Mouse (Mus musculus) neutrophil, adult 5-6 weeks (primary cell): Measurements from ENCODE around the gene Plekha3. TPM values are rescaled to one million over a fixed set of nuclear protein-coding genes. Genes with fewer than 3 reads are reported as not detected.

ENCODE experiments used
- ATAC-seq: fragments of 151-379, 151-347 bp; 2 replicates; pipeline ENCODE4 v1.8.0; 2017; ENCODE audit warnings: mild to moderate bottlenecking, moderate TSS enrichment; ENCODE audit not compliant: insufficient number of reproducible peaks, poor library complexity, low FRiP score, severe bottlenecking; ENCODE audit errors: extremely low read depth
- total RNA-seq: library from RNA; stranded (forward); fragments of 200-1000 nt; gene quantifications from 2 replicates; pipeline ENCODE4 v1.2.3, GENCODE M21; 2017

The Plekha3 gene
- total RNA-seq = 24.1 and 35.6 TPM in 2 replicates

DNA sequence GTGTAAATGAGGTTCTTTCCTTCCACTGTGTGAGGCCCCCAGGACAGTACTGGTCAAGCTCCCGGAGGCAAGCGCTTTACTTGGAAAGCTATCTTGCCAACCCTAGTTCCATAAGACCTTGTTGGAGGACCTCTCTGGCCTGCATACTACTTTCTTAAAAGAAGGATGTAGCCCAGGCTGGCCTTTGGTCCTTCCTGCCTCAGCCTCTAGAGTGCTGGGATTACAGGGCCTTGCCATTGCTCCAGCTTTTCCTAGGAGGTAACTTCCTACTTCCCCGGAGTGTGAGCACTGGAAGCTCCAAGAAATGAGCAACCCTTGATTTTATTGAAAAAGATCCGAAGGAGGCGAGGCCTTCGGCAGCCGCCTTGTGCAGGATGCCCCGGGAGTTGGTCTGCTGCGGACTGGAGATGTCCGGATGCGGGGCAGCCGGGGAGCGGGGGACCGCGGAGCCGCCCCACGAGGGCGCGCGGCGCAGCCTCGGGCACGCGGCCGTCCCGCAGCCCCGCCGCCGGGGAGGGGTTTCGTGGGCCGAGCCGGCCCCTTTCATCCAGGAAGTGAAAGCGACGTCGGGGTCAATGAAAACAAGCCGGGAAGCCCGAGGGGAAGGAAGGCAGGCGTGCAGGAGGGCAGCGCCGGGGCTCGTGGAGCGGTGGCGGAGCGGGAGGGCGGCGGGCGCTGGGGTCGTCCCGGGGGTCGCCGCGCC, at the start of gene Plekha3:
Gene Plekha3, plus strand, starts transcription at position 557 of the 703 bp plus-strand sequence.
- peak; percentile 42 for ATAC-seq

DNA sequence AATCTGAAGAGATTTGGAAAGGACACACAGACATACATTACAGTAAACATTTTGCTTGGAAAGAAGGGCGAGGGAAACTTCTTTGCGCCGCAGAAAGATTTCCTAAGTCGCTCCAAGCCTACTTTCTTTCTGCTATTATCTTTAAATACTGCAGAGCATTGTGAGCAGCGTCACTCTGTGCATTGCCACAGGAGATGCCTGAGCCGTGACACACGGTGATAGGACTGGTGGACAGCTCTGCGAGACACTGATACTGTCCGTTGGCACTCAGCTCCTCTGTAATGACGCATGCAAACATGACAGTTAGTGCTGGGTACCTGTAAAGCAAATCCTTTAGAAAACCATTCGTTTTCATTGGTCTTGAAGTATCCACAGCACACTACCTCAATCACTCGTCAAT, 44.8 kb upstream of the Plekha3 start:
- ATAC-seq = no peak

- ATAC-seq = no peak
Observed at GRCm38 (mm10) chr2:76631600-76631999, 43.5 kb upstream of the Plekha3 start.

- no peak for ATAC-seq
Observed at GRCm38 (mm10) chr2:76639637-76640036, 35.4 kb upstream of the Plekha3 start.

DNA sequence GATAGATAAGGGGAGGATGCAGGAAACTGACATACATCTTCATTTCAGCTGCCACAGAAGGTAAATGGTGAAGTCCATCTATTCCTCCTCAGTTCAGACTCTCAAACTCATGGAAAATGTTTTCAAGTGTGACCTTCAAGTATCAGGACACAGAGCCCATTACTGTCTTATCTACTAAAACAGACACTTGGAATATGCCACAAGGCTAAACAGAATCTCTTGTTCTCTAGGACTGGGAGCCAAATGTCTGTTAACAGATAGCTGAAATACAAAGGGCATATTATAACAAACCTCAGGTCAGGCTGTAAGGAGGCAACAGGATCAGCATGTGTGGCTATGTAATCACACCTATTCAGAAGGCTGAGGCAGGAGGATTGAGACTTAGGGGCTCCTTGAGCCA, 31.3 kb upstream of the Plekha3 start:
- ATAC-seq = no peak

DNA sequence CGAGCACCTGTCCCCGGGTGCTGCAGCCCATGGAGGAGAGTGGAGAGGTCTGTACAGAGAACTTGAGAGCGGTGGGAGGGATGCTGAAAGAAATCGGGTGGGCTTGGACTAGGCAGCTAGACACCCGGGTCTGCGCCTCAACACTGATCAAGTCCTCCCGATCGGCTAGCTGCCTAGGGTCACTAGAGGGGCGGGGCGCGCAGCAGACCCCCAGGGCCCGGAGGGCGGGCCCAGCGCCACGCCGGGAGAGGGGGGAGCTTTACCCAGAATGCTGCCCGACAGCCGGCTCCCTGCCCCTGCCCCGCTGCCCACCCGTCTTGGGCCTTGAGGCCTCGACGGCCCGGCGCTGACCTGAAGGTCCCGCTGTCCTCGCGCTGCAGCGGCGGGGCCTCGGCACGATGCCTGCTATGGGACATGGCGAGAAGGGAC, 27.6 kb upstream of the Plekha3 start:
- peak; percentile 13; the same call in 1 of the 2 replicates for ATAC-seq

DNA sequence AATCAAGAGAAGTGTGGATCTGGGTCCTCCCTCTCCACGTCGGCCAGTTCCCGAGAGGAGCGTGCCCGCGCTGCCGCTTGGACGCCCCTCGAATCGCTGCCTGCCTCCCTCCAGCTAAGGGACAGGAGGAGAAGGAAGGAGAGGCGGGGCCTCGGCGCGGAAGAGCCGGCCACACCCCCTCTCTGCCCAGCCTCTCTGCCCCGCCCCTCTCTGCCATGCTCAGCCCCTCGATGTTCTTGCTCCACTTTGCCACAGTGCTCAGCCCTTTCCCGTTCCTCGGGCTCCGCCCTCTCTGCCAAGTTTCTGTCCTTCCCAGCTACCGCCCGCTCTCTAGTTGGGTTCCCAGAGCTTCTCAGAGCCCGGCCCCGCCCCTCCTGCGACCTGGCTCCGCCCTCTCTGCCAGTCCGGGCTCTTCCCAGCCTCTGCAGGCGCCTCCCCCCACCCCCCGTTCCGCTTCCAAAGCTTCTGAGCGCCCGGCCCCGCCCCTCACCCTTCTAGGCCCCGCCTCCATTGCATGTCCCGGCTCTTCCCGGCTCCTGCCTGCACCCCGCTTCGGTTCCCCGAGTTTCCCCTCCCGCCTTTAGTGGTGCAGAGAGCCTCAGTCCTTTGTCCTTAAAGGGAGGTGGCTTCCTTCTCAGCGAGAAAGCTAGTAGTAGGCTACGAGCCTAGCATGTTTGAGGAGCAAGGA, 27.1 kb upstream of the Plekha3 start, which contains the start of the genes Prkra and Pjvk:
Gene Prkra, minus strand, starts transcription at position 133 of the 688 bp plus-strand sequence.
Gene Pjvk, plus strand, starts transcription at position 594 of the 688 bp plus-strand sequence.
- ATAC-seq = peak; percentile 91

DNA sequence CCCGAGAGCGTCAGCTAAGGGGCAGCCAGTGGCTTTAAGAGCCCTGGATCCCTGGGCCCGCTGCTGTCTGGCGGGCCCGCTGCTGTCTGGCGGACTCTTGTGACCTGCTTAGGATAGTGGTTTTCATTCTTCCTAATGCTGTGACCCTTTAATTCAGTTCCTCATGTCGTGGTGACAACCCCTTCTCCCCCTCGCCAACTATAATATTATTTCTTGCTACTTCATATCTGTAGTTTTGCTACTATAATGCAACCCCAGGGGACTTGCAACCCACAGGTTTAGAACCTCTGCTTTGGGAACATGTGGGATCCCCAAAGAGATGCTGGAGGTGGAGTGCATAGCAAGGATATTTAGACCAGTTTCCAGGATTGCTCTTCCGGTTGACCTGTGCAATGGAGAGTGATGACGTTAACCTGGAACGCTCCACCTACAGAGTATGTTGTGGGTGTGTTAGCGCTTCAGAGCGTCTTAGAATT, 26.4 kb upstream of the Plekha3 start:
- ATAC-seq = no peak

GRCm38 (mm10) chr2:76653070-76653469, 22.0 kb upstream of the Plekha3 start:
- ATAC-seq = no peak

- ATAC-seq = no peak
Observed at GRCm38 (mm10) chr2:76654646-76655045, 20.4 kb upstream of the Plekha3 start.

GRCm38 (mm10) chr2:76655444-76655843, 19.6 kb upstream of the Plekha3 start:
- ATAC-seq = no peak

DNA sequence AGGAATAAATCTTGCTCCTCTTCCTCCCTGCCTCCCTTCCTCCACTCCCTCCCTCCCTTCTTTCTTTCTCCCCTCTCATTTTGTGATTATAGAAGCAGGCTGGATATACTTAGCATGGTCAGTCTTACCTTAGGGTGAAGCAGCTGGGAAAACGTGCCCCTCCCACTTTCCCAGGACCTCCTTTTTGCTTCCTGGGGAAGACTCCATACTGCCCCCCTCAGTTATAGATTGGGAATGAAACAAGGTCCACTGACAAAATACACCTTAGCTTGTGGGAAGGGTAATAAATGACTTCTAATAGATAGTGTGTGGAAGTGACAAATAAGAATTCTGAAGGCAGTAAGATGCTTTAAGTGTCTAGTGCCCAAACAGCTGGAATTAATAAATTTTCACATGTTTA, 19.1 kb upstream of the Plekha3 start:
- no peak for ATAC-seq

DNA sequence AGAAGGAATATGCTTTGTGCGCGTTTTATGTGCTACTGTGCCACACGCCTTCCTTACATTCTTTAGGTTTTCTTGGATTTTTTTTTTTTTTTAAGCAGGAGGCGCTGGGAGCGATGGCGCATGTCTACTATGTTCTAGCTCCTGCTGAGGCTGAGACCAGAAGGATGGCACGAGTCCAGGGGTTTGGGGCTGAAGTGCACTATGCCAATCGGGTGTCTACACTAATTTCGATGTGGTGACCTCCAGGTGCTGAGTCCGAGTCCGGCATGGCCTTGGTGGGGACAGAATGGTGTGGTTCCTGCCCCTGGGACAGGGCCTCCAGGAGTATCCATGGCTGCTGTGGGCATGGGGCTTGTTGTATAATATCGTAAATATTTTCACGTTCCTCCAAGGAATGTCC, 16.5 kb upstream of the Plekha3 start:
- no peak for ATAC-seq

- ATAC-seq = no peak
Observed at GRCm38 (mm10) chr2:76659419-76659818, 15.7 kb upstream of the Plekha3 start.

GRCm38 (mm10) chr2:76665531-76665930, 9.6 kb upstream of the Plekha3 start:
- no peak for ATAC-seq

- ATAC-seq = no peak
Observed at GRCm38 (mm10) chr2:76667200-76667599, 7.9 kb upstream of the Plekha3 start.

DNA sequence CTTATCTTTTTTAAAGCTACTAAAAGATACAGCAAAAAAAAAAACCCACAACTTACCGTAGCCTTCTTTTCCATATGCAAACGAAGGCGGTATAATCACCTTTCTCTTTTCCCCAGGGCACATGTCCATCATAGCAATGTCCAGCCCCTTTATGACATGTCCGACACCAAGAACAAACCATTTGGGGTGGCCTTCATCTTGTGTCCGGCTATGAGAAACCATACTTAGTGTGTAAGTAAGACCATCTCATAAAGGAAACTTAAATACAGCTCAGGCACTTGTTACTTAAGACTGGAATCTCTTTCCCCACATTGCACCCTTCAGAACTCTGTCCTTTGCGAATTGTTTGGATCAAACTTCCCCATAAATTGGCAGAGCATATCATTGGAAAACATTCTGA, 3.4 kb upstream of the Plekha3 start:
- no peak for ATAC-seq

GRCm38 (mm10) chr2:76672134-76672745, 2.8 kb upstream of the Plekha3 start:
- ATAC-seq = no peak

DNA sequence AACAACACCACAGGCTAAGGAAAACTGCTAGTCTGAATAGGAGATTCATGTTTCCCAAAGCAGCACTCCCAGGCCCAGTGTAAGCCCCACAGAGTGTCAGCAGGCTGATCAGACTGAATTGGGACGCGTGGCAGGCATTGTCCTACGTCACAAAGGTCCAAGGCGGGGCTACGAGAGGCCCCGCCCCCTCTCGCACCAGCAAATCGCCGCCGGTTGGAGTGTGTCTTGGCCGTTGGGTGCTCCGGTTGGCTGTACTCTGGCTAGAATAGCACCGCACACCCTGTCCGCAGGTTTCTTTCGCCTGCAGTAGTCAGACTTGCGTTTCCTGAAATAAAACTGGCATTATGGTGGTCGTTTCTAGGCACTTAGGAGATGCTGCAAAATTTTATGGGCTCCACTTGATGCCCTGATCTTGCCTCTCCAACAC, 2.1 kb upstream of the Plekha3 start, which contains the start of gene Fkbp7:
Gene Fkbp7, minus strand, starts transcription at position 151 of the 427 bp plus-strand sequence.
- ATAC-seq = peak; percentile 85
